Mouse (Mus musculus): Measurements from ENCODE around the gene Gabra2. TPM values are rescaled to one million over a fixed set of nuclear protein-coding genes. Genes with fewer than 3 reads are reported as not detected.

Gene Gabra2
- polyA plus RNA-seq, 1 experiment from 2014 or later: not detected

GRCm38 (mm10) chr5:71011751-71012150 is 83.9 kb downstream of the Gabra2 start:
- Histone ChIP-seq H3K36me3 (ENCODE audit: inconsistent target) (no peaks in the 10 kb centered on the region), H3K27ac (no peak overlapping the region), H3K4me3 (ENCODE audit: inconsistent target) (no peak overlapping the region), H3K79me2 (ENCODE audit: inconsistent target) (no peaks in the 10 kb centered on the region)
- WGBS (ENCODE audit: missing documents): 40% methylated on average over 2 of the region's 2 CpGs

- H3K4me3 ChIP-seq (ENCODE audit: inconsistent target): no peak overlapping the region
- no peaks in the 10 kb centered on the region for H3K36me3 ChIP-seq (ENCODE audit: inconsistent target)
- H3K79me2 ChIP-seq (ENCODE audit: inconsistent target): no peaks in the 10 kb centered on the region
- H3K27ac ChIP-seq: no peak overlapping the region
- WGBS (ENCODE audit: missing documents): 62% methylated on average over 2 of the region's 2 CpGs
Observed at GRCm38 (mm10) chr5:71011271-71011670, 84.4 kb downstream of the Gabra2 start.

DNA sequence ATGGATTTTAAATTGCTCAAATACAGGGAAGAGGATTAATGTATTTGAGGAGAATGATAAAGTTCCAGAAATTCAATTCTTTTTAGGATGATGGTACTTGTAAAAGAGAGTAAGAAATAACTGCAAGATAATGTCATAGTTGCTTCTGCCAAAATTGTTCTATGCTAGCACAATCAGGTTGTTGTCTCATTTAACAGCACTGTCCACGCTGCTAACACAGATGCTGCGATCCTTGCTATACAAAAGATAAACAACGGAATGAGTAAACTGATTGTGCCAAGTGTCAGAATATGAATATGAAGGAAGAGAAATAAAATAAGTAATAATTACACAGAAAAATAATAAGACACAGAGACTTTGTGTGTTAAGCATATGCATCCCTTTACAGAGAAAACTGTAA is 84.9 kb downstream of the Gabra2 start:
- Histone ChIP-seq H3K27ac (no peak overlapping the region), H3K79me2 (ENCODE audit: inconsistent target) (no peaks in the 10 kb centered on the region), H3K36me3 (ENCODE audit: inconsistent target) (no peaks in the 10 kb centered on the region), H3K4me3 (ENCODE audit: inconsistent target) (no peak overlapping the region)
- 90% methylated on average over 3 of the region's 3 CpGs for WGBS (ENCODE audit: missing documents)

- Histone ChIP-seq H3K4me3 (ENCODE audit: inconsistent target) (no peak overlapping the region), H3K79me2 (ENCODE audit: inconsistent target) (no peaks in the 10 kb centered on the region), H3K27ac (no peak overlapping the region), H3K36me3 (ENCODE audit: inconsistent target) (no peaks in the 10 kb centered on the region)
- WGBS (ENCODE audit: missing documents): 77% methylated on average over 13 of the region's 13 CpGs
Observed at GRCm38 (mm10) chr5:70995617-70996325, 99.9 kb downstream of the Gabra2 start.

GRCm38 (mm10) chr5:70993281-70993680 is 102.4 kb downstream of the Gabra2 start:
- Histone ChIP-seq H3K79me2 (ENCODE audit: inconsistent target) (no peaks in the 10 kb centered on the region), H3K27ac (no peak overlapping the region), H3K4me3 (ENCODE audit: inconsistent target) (no peak overlapping the region), H3K36me3 (ENCODE audit: inconsistent target) (no peaks in the 10 kb centered on the region)
- 73% methylated on average over 2 of the region's 2 CpGs for WGBS (ENCODE audit: missing documents)

- WGBS (ENCODE audit: missing documents): 62% methylated on average over 3 of the region's 3 CpGs
- Histone ChIP-seq H3K79me2 (ENCODE audit: inconsistent target) (no peaks in the 10 kb centered on the region), H3K4me3 (ENCODE audit: inconsistent target) (no peak overlapping the region), H3K27ac (no peak overlapping the region), H3K36me3 (ENCODE audit: inconsistent target) (no peaks in the 10 kb centered on the region)
Observed at GRCm38 (mm10) chr5:70990891-70991290, 104.8 kb downstream of the Gabra2 start.
